Comparison of ENCODE assay signal across 8 mouse cellular contexts in the genomic region with DNA sequence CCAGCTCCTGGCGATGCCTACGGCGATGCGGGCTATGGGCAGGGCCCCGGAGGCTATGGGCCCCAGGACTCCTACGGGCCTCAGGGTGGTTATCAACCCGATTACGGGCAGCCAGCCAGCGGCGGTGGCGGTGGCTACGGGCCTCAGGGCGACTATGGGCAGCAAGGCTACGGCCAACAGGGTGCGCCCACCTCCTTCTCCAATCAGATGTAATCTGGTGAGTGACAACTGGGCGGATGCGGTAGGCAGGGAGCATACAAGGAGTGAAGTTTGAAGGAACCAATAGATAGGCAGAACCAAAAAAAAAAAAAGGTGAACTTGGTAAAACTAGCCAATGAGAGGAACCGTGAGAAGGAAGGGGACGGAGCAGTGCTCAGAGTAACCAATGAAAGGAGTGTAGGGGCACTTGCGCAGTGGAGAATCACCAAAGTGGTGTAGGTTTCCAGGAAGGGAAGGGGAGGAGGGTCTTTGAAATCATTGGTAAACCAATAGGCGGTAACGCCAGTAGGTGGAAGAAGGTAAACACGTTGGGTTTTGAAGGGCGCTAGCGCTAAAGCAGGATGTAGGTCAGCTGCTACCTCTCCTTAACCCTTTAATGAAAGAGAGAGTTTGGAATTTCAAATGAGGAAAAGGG. TPM values are rescaled to one million over a fixed set of nuclear protein-coding genes. Genes with fewer than 3 reads are reported as not detected.
A peak's percentile ranks its signal among the peaks of the same experiment; 100 is the strongest.
DNase-seq lines count a peak whose midpoint lies in the region; ATAC-seq and TF ChIP-seq lines count a peak whose summit lies in the region.

No protein-coding gene starts in this region.

- no peak for TF ChIP-seq EP300 in heart, adult 2 months (IDR thresholded peaks at IDR 0.05; ENCODE audit: insufficient read depth, low read depth, low read length)

- H3K4me2 ChIP-seq in embryonic facial prominence, embryonic 13.5 days, result peak overlapping the region; percentile 61

- no peaks in the 10 kb centered on the region for H3K4me1 ChIP-seq in embryonic facial prominence, embryonic 13.5 days
- H3K4me1 ChIP-seq in heart, adult 2 months (ENCODE audit: control insufficient read depth, insufficient read depth, low read length), result peaks cover 2% of the 10 kb centered on the region
- peaks cover 4% of the 10 kb centered on the region; the same call in 1 of the 2 replicates for H3K4me1 ChIP-seq in kidney, adult 2 months (ENCODE audit: control insufficient read depth, insufficient read depth, low read length)
- peaks cover 3% of the 10 kb centered on the region; the same call in 1 of the 2 replicates for H3K4me1 ChIP-seq in liver, adult 2 months (ENCODE audit: control insufficient read depth, insufficient read depth, low read length)

- DNase-seq in 416B (ENCODE audit: low read depth), result peak; percentile 98
- DNase-seq in adrenal gland, postnatal 14 days, result peak; percentile 87
- DNase-seq in heart, adult 2 months, result peak; percentile 82 to 89
- peak; percentile 95 for DNase-seq in kidney, adult 2 months
- DNase-seq in liver, adult 2 months (ENCODE audit: extremely low read depth, low read depth, low spot score), result peak; percentile 97
- DNase-seq in spleen, postnatal 4 days (ENCODE audit: low spot score in 2 of 2), result peak; percentile 83 to 86

- no peaks in the 10 kb centered on the region for H3K9me3 ChIP-seq in embryonic facial prominence, embryonic 13.5 days

- peak overlapping the region; percentile 68; the same call in 1 of the 2 replicates for H3K27ac ChIP-seq in embryonic facial prominence, embryonic 13.5 days
- peak overlapping the region; percentile 95 for H3K27ac ChIP-seq in heart, adult 2 months
- peak overlapping the region; percentile 94 for H3K27ac ChIP-seq in kidney, adult 2 months (ENCODE audit: insufficient read depth, low read depth, low read length)
- H3K27ac ChIP-seq in liver, adult 2 months (replicated peaks; ENCODE audit: insufficient read depth, low read depth, low read length), result peak overlapping the region; percentile 95

- peak; percentile 73 for TF ChIP-seq POLR2A in heart, adult 2 months (IDR thresholded peaks at IDR 0.05; ENCODE audit: insufficient read depth, low read depth, low read length)
- TF ChIP-seq POLR2A in kidney, adult 2 months (IDR thresholded peaks at IDR 0.05; ENCODE audit: low read depth, low read length), result peak; percentile 73
- TF ChIP-seq POLR2A in liver, adult 2 months (IDR thresholded peaks at IDR 0.05; ENCODE audit: extremely low read depth, insufficient read depth, low read length), result peak; percentile 59; the same call in 1 of the 2 replicates

- 21% methylated on average over 25 of the region's 25 CpGs for WGBS in embryonic facial prominence, embryonic 13.5 days
- WGBS in heart, adult 2 months, result 13% methylated on average over 25 of the region's 25 CpGs
- WGBS in kidney, adult 2 months, result under 1% methylated on average over 25 of the region's 25 CpGs
- WGBS in liver, adult 2 months, result under 1% methylated on average over 25 of the region's 25 CpGs

- H3K79me2 ChIP-seq in heart, adult 2 months (replicated peaks; ENCODE audit: control insufficient read depth, insufficient read depth, low read length), result no peaks in the 10 kb centered on the region
- no peaks in the 10 kb centered on the region for H3K79me2 ChIP-seq in liver, adult 2 months (ENCODE audit: control insufficient read depth, insufficient read depth, low read length)

- peak; percentile 96 for ATAC-seq in embryonic facial prominence, embryonic 13.5 days (ENCODE audit: insufficient number of reproducible peaks, insufficient read depth, low FRiP score, low TSS enrichment, low read depth)
- peak; percentile 95 for ATAC-seq in monocyte, adult 5-6 weeks (replicated peaks; ENCODE audit: insufficient number of reproducible peaks, low FRiP score, low TSS enrichment, poor library complexity, severe bottlenecking)

- H3K4me3 ChIP-seq in embryonic facial prominence, embryonic 13.5 days, result peak overlapping the region; percentile 52
- H3K4me3 ChIP-seq in heart, adult 2 months, result peak overlapping the region; percentile 52
- peak overlapping the region; percentile 68 for H3K4me3 ChIP-seq in kidney, adult 2 months (ENCODE audit: insufficient read depth, low read depth, low read length)
- H3K4me3 ChIP-seq in liver, adult 2 months (ENCODE audit: insufficient read depth, low read depth, low read length), result peak overlapping the region; percentile 66

- peak overlapping the region; percentile 74 for H3K9ac ChIP-seq in embryonic facial prominence, embryonic 13.5 days
- H3K9ac ChIP-seq in heart, adult 2 months (ENCODE audit: low read depth, low read length), result peak overlapping the region; percentile 95
- H3K9ac ChIP-seq in liver, adult 2 months (ENCODE audit: low read depth, low read length), result peak overlapping the region; percentile 87

- TF ChIP-seq CTCF in heart, adult 2 months (IDR thresholded peaks at IDR 0.05), result peak; percentile 55
- TF ChIP-seq CTCF in kidney, adult 2 months (conservative IDR thresholded peaks at IDR 0.05; ENCODE audit: insufficient read depth, insufficient read length, low read depth, low read length), result no peak; the same call in 1 of the 2 replicates
- no peak for TF ChIP-seq CTCF in liver, adult 2 months (IDR thresholded peaks at IDR 0.05; ENCODE audit: low read depth, low read length)

- intact Hi-C loops in heart, adult 2 months (cut with DNase I), result loop anchor here (1.0 to 5.0 kb wide), 5 partner anchors 9 to 226 kb away; partner anchors contain the start of genes Gpkow and Prickle3

- no peaks in the 10 kb centered on the region for H3K36me3 ChIP-seq in embryonic facial prominence, embryonic 13.5 days
- no peaks in the 10 kb centered on the region for H3K36me3 ChIP-seq in heart, adult 2 months (ENCODE audit: control insufficient read depth, insufficient read depth, low read length)
- no peaks in the 10 kb centered on the region for H3K36me3 ChIP-seq in kidney, adult 2 months (ENCODE audit: control insufficient read depth, insufficient read depth, low read length)
- H3K36me3 ChIP-seq in liver, adult 2 months (ENCODE audit: control insufficient read depth, insufficient read depth, low read length), result no peaks in the 10 kb centered on the region

- H3K27me3 ChIP-seq in embryonic facial prominence, embryonic 13.5 days, result no peaks in the 10 kb centered on the region
- no peaks in the 10 kb centered on the region for H3K27me3 ChIP-seq in heart, adult 2 months (ENCODE audit: control insufficient read depth, insufficient read depth, low read length)
- H3K27me3 ChIP-seq in kidney, adult 2 months (replicated peaks; ENCODE audit: control insufficient read depth, insufficient read depth, low read length), result no peaks in the 10 kb centered on the region
- no peaks in the 10 kb centered on the region for H3K27me3 ChIP-seq in liver, adult 2 months (ENCODE audit: control insufficient read depth, insufficient read depth, low read length)

RNA-seq across cellular contexts. Expression of gene Prickle3, which starts 8.3 kb away (rescaled TPM):
- 16.0 and 19.8 TPM in 2 replicates for total RNA-seq in adrenal gland, postnatal 14 days (2021)
- 9.9 and 11.8 TPM in 2 replicates for polyA plus RNA-seq in embryonic facial prominence, embryonic 13.5 days (2015; fragmentation: Nextera tagmentation; extraction: Ambion mirVana)
- total RNA-seq in heart, adult 2 months (2021), result 10 to 100 TPM; 16.8 to 25.2 TPM
- 21.5 and 27.8 TPM in 2 replicates for polyA plus RNA-seq in heart, adult 2 months (2012; rRNA removed)
- 8.9 and 9.2 TPM in 2 replicates for polyA plus RNA-seq in kidney, adult 2 months (2012; rRNA removed)
- total RNA-seq in liver, adult 2 months (2014; rRNA removed), result 2.0 and 2.8 TPM in 2 replicates
- polyA plus RNA-seq in liver, adult 2 months (2012; rRNA removed), result 4.6 and 6.8 TPM in 2 replicates
- total RNA-seq in monocyte, adult 5-6 weeks (2017), result 8.0 to 14.9 TPM (median 10.3 TPM) in 3 replicates

RNA-seq across cellular contexts. Expression of gene Syp, which starts 10.5 kb away (rescaled TPM):
- 41.0 and 57.2 TPM in 2 replicates for total RNA-seq in adrenal gland, postnatal 14 days (2021)
- 2.1 and 3.3 TPM in 2 replicates for polyA plus RNA-seq in embryonic facial prominence, embryonic 13.5 days (2015; fragmentation: Nextera tagmentation; extraction: Ambion mirVana)
- total RNA-seq in heart, adult 2 months (2021), result 1 to 10 TPM; 2.6 to 4.2 TPM
- 3.4 and 3.8 TPM in 2 replicates for polyA plus RNA-seq in heart, adult 2 months (2012; rRNA removed)
- polyA plus RNA-seq in kidney, adult 2 months (2012; rRNA removed), result 8.0 and 9.2 TPM in 2 replicates
- 0.40 and 0.46 TPM in 2 replicates for total RNA-seq in liver, adult 2 months (2014; rRNA removed)
- 0.25 and 0.42 TPM in 2 replicates for polyA plus RNA-seq in liver, adult 2 months (2012; rRNA removed)
- 1.7 to 5.0 TPM in 2 of 3 replicates, not detected in the other for total RNA-seq in monocyte, adult 5-6 weeks (2017)

RNA-seq across cellular contexts. Expression of gene Plp2, which starts 22.4 kb away (rescaled TPM):
- 75.2 and 76.6 TPM in 2 replicates for total RNA-seq in adrenal gland, postnatal 14 days (2021)
- polyA plus RNA-seq in embryonic facial prominence, embryonic 13.5 days (2015; fragmentation: Nextera tagmentation; extraction: Ambion mirVana), result 100 and 115 TPM in 2 replicates
- total RNA-seq in heart, adult 2 months (2021), result 10 to 100 TPM; 40.3 to 56.3 TPM
- polyA plus RNA-seq in heart, adult 2 months (2012; rRNA removed), result 118 and 159 TPM in 2 replicates
- polyA plus RNA-seq in kidney, adult 2 months (2012; rRNA removed), result 72.2 and 74.1 TPM in 2 replicates
- total RNA-seq in liver, adult 2 months (2014; rRNA removed), result 0.92 and 1.7 TPM in 2 replicates
- 3.7 and 4.0 TPM in 2 replicates for polyA plus RNA-seq in liver, adult 2 months (2012; rRNA removed)
- total RNA-seq in monocyte, adult 5-6 weeks (2017), result 38.4 to 68.2 TPM (median 39.7 TPM) in 3 replicates

RNA-seq across cellular contexts. Expression of gene Magix, which starts 32.3 kb away (rescaled TPM):
- total RNA-seq in adrenal gland, postnatal 14 days (2021), result 4.2 and 5.1 TPM in 2 replicates
- polyA plus RNA-seq in embryonic facial prominence, embryonic 13.5 days (2015; fragmentation: Nextera tagmentation; extraction: Ambion mirVana), result 0.66 TPM in 1 of 2 replicates, not detected in the other
- total RNA-seq in heart, adult 2 months (2021), result 10 to 100 TPM; 23.1 to 32.5 TPM
- 37.5 and 44.5 TPM in 2 replicates for polyA plus RNA-seq in heart, adult 2 months (2012; rRNA removed)
- polyA plus RNA-seq in kidney, adult 2 months (2012; rRNA removed), result 17.4 and 22.1 TPM in 2 replicates
- total RNA-seq in liver, adult 2 months (2014; rRNA removed), result 20.9 and 21.3 TPM in 2 replicates
- 33.0 and 36.9 TPM in 2 replicates for polyA plus RNA-seq in liver, adult 2 months (2012; rRNA removed)
- total RNA-seq in monocyte, adult 5-6 weeks (2017), result not detected in 3 replicates

RNA-seq across cellular contexts. Expression of gene Cacna1f, which starts 41.9 kb away (rescaled TPM):
- not detected in 2 replicates for total RNA-seq in adrenal gland, postnatal 14 days (2021)
- polyA plus RNA-seq in embryonic facial prominence, embryonic 13.5 days (2015; fragmentation: Nextera tagmentation; extraction: Ambion mirVana), result not detected in 2 replicates
- total RNA-seq in heart, adult 2 months (2021), result not detected
- polyA plus RNA-seq in heart, adult 2 months (2012; rRNA removed), result 0.02 TPM in 1 of 2 replicates, not detected in the other
- 0.03 TPM in 1 of 2 replicates, not detected in the other for polyA plus RNA-seq in kidney, adult 2 months (2012; rRNA removed)
- total RNA-seq in liver, adult 2 months (2014; rRNA removed), result under 0.01 TPM in 2 replicates
- polyA plus RNA-seq in liver, adult 2 months (2012; rRNA removed), result 0.04 TPM in 2 replicates
- total RNA-seq in monocyte, adult 5-6 weeks (2017), result 0.10 TPM in 1 of 3 replicates, not detected in the others

Comparison
In these comparisons a context has a peak if more than half of its experiments do, and no peak if none do; other contexts are left out.
1. Peak in every context shown above with its lines: DNase-seq, ATAC-seq, H3K4me3 ChIP-seq and H3K27ac ChIP-seq.
2. RNA of gene Plp2, which starts 22.4 kb away (total RNA-seq): 75.2 to 76.6 TPM in adrenal gland, postnatal 14 days, 40.3 to 56.3 TPM in heart, adult 2 months and 38.4 to 68.2 TPM in monocyte, adult 5-6 weeks; 0.92 to 1.7 TPM in liver, adult 2 months; every median in the first group is over 10 times any median in the second.